Mouse (Mus musculus): ENCODE measurements around the gene Dhx9. TPM values are rescaled to one million over a fixed set of nuclear protein-coding genes. Genes with fewer than 3 reads are reported as not detected.
"Not testable (repeated sequence)": the region's sequence is repeated elsewhere in the genome, so short reads cannot be mapped to it uniquely, and the experiment has no call there.

Gene Dhx9
- polyA plus RNA-seq, 1 experiment from 2014 or later: 10.6 TPM

DNA sequence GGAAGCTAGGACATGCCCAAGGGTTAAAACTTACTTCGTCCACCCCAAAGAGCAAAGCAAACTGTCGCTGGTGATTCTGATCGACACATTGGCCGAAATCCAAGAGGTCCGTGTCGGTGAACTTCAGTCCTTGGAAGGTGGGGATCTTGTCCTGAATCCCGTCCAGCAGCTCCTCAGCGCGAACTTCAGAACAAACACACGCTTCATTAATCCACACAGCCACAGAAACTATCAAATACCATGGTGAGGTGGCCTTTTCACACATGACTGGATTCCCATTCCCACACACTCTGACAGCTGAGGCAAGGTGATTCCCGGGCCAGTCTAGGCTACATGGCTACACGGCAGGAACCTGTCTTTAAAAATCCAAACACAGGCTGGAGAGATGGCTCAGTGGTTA is 27.9 kb upstream of the Dhx9 start:
- Histone ChIP-seq H3K4me3 (ENCODE audit: low read depth, low read length) (no peak overlapping the region), H3K9me3 (ENCODE audit: control insufficient read depth, low read length) (no peaks in the 10 kb centered on the region), H3K9ac (ENCODE audit: low read length) (no peak overlapping the region), H3K36me3 (ENCODE audit: control insufficient read depth, insufficient read depth, low read length) (no peaks in the 10 kb centered on the region), H3K27me3 (ENCODE audit: control insufficient read depth, insufficient read depth, low read length) (no peaks in the 10 kb centered on the region), H3K27ac (replicated peaks) (no peak overlapping the region), H3K4me1 (replicated peaks; ENCODE audit: control insufficient read depth, insufficient read depth) (no peaks in the 10 kb centered on the region), H3K4me2 (replicated peaks; ENCODE audit: low read depth) (no peak overlapping the region)
- no peak for DNase-seq (ENCODE audit: low spot score)
- ATAC-seq (ENCODE audit: low FRiP score, low TSS enrichment): no peak
- no peak for TF ChIP-seq EP300 (optimal IDR thresholded peaks at IDR 0.05)
- TF ChIP-seq CTCF (IDR thresholded peaks at IDR 0.05; ENCODE audit: low read depth): no peak
- WGBS: 76% methylated on average over 12 of the region's 12 CpGs

DNA sequence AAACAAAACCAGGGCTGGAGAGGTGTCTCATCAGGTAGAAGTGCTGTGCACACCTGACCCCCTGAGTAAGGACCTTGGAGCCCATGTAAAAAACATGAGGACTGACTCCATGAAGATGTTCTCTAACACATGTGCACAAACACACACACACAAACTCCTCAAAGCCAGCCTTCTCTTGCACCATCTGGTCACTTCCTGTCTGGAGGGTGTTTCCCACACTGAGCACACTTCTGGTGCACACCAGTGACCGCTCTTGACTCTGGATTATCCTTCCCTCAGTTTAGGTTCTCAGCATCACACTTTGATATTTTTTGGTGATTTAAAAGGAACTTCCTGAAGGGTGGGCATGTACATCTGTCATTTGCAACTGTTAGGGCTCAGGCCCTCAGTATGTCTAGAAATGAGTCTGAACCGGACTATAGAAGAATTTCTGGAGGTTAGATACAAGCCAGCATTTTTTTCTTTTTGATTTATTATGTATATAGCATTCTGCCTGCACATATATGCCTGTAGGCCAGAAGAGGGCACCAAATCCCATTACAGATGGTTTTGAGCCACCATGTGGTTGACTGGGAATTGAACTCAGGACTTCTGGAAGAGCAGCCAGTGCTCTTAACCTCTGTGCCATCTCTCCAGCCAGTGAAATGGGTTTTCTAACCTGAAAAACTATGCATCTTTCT is 23.0 kb upstream of the Dhx9 start:
- 48% methylated on average over 2 of the region's 2 CpGs for WGBS
- TF ChIP-seq CTCF (IDR thresholded peaks at IDR 0.05; ENCODE audit: low read depth) (peak; percentile 53), EP300 (optimal IDR thresholded peaks at IDR 0.05) (no peak)
- Histone ChIP-seq H3K4me3 (ENCODE audit: low read depth, low read length) (no peak overlapping the region), H3K4me2 (replicated peaks; ENCODE audit: low read depth) (no peak overlapping the region), H3K36me3 (ENCODE audit: control insufficient read depth, insufficient read depth, low read length) (no peaks in the 10 kb centered on the region), H3K9ac (ENCODE audit: low read length) (no peak overlapping the region), H3K4me1 (replicated peaks; ENCODE audit: control insufficient read depth, insufficient read depth) (no peaks in the 10 kb centered on the region), H3K27me3 (ENCODE audit: control insufficient read depth, insufficient read depth, low read length) (no peaks in the 10 kb centered on the region), H3K27ac (replicated peaks) (no peak overlapping the region), H3K9me3 (ENCODE audit: control insufficient read depth, low read length) (no peaks in the 10 kb centered on the region)
- DNase-seq (ENCODE audit: low spot score): no peak
- no peak for ATAC-seq (ENCODE audit: low FRiP score, low TSS enrichment)

DNA sequence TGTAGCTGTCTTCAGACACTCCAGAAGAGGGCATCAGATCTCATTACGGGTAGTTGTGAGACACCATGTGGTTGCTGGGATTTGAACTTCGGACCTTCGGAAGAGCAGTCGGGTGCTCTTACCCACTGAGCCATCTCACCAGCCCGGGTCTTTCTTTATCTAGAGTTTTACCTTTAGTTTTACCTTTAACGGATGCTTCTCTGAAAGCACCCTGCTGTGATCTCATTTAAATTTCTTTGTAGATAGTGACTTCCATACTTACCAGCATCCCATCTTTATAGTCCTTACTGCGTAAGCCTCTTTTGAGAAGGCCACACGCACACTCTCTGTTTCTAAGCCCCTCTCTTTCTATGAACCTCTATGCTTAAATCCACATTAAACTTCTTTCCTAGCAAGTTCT is 22.1 kb upstream of the Dhx9 start:
- WGBS: 68% methylated on average over 8 of the region's 8 CpGs
- not testable (repeated sequence) for H3K4me3 ChIP-seq (ENCODE audit: low read depth, low read length); H3K27me3 ChIP-seq (ENCODE audit: control insufficient read depth, insufficient read depth, low read length); H3K9ac ChIP-seq (ENCODE audit: low read length); H3K9me3 ChIP-seq (ENCODE audit: control insufficient read depth, low read length); DNase-seq (ENCODE audit: low spot score); H3K27ac ChIP-seq (replicated peaks); H3K4me2 ChIP-seq (replicated peaks; ENCODE audit: low read depth); H3K4me1 ChIP-seq (replicated peaks; ENCODE audit: control insufficient read depth, insufficient read depth); H3K36me3 ChIP-seq (ENCODE audit: control insufficient read depth, insufficient read depth, low read length); ATAC-seq (ENCODE audit: low FRiP score, low TSS enrichment)

DNA sequence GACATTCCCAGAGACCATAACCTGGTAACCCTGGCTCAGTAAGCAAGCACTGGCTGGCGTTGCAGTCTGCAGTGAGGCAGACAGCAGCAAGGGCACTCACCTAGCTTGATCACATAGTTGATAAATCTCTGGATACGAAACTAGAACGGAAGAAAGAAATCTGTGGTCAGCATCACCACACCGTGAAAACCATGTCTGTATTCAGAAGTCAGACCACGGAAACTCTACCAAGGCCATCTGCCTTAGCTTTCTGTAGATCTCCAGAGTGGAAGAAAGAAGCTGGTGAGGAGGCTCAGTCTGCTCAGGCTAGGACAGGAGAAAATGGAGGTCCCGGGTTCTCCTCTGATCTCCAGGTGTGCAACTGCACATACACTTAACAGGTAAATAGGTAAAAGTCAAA is 21.6 kb upstream of the Dhx9 start:
- H3K27me3 ChIP-seq (ENCODE audit: control insufficient read depth, insufficient read depth, low read length): no peaks in the 10 kb centered on the region
- no peaks in the 10 kb centered on the region for H3K36me3 ChIP-seq (ENCODE audit: control insufficient read depth, insufficient read depth, low read length)
- no peaks in the 10 kb centered on the region for H3K9me3 ChIP-seq (ENCODE audit: control insufficient read depth, low read length)
- no peak overlapping the region for H3K27ac ChIP-seq (replicated peaks)
- TF ChIP-seq CTCF (IDR thresholded peaks at IDR 0.05; ENCODE audit: low read depth) (no peak), EP300 (optimal IDR thresholded peaks at IDR 0.05) (no peak)
- no peak overlapping the region for H3K4me3 ChIP-seq (ENCODE audit: low read depth, low read length)
- ATAC-seq (ENCODE audit: low FRiP score, low TSS enrichment) (no peak), DNase-seq (ENCODE audit: low spot score) (no peak)
- WGBS: 89% methylated on average over 6 of the region's 6 CpGs
- no peaks in the 10 kb centered on the region for H3K4me1 ChIP-seq (replicated peaks; ENCODE audit: control insufficient read depth, insufficient read depth)
- no peak overlapping the region for H3K4me2 ChIP-seq (replicated peaks; ENCODE audit: low read depth)
- H3K9ac ChIP-seq (ENCODE audit: low read length): no peak overlapping the region

DNA sequence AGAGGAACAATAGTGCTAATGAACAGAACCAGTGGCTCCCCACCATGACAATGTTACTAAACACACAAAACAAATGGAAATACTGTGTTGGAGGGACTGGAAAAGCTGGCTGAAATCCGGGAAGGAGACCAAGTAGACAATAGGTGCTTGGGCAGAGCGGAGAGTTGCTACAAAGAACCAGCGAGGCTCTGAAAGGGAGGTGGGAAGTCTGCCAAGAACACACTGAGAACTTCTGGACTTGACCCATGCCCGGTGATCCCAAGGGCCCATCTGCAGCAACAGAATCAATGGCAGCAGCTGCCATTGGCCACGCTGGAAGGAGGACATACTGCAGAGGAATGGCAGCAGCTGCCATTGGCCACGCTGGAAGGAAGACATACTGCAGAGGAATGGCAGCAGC is 18.8 kb upstream of the Dhx9 start:
- no peak overlapping the region for H3K4me2 ChIP-seq (replicated peaks; ENCODE audit: low read depth)
- no peaks in the 10 kb centered on the region for H3K4me1 ChIP-seq (replicated peaks; ENCODE audit: control insufficient read depth, insufficient read depth)
- 67% methylated on average over 5 of the region's 6 CpGs for WGBS
- no peak for DNase-seq (ENCODE audit: low spot score)
- no peaks in the 10 kb centered on the region for H3K36me3 ChIP-seq (ENCODE audit: control insufficient read depth, insufficient read depth, low read length)
- no peak overlapping the region for H3K27ac ChIP-seq (replicated peaks)
- no peak overlapping the region for H3K4me3 ChIP-seq (ENCODE audit: low read depth, low read length)
- no peaks in the 10 kb centered on the region for H3K9me3 ChIP-seq (ENCODE audit: control insufficient read depth, low read length)
- TF ChIP-seq EP300 (optimal IDR thresholded peaks at IDR 0.05) (no peak), CTCF (IDR thresholded peaks at IDR 0.05; ENCODE audit: low read depth) (no peak)
- H3K27me3 ChIP-seq (ENCODE audit: control insufficient read depth, insufficient read depth, low read length): no peaks in the 10 kb centered on the region
- no peak for ATAC-seq (ENCODE audit: low FRiP score, low TSS enrichment)
- no peak overlapping the region for H3K9ac ChIP-seq (ENCODE audit: low read length)

DNA sequence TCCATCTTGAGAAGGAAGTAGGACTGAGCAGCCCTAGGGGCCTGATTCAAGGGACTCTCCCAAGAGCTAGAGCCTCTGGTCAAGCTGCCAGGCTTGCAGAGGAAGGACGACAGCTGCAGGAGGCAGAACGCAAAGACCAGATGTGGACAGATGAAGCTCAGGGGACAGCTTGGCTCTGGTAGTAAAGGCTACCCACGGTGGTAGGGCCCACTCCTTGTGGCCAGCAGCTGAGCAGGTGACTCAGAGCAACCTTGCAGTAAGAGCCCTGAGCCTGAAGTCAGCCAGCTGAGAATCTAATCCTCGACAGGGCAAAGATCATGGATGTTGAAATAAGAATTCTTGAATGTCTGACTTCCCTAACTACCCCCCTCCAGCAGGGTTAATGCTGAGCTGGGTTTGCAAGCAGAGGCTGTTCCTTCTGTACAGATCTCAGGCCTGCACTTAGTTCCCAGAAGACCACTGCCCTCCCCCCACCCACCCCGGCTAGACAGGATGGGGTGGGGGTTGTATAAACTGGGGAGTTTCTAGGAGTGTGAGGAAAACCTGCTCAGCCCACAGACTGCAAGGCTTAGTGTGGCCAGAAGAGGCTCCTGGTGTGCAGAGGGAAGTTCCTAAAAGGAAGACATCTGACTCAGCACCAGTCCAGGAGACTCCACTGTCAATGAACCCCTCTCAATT is 14.3 kb upstream of the Dhx9 start:
- no peaks in the 10 kb centered on the region for H3K36me3 ChIP-seq (ENCODE audit: control insufficient read depth, insufficient read depth, low read length)
- WGBS: 35% methylated on average over 5 of the region's 5 CpGs
- no peaks in the 10 kb centered on the region for H3K27me3 ChIP-seq (ENCODE audit: control insufficient read depth, insufficient read depth, low read length)
- ATAC-seq (ENCODE audit: low FRiP score, low TSS enrichment): peak; percentile 69
- H3K4me3 ChIP-seq (ENCODE audit: low read depth, low read length): no peak overlapping the region
- no peak overlapping the region for H3K27ac ChIP-seq (replicated peaks)
- no peaks in the 10 kb centered on the region for H3K9me3 ChIP-seq (ENCODE audit: control insufficient read depth, low read length)
- TF ChIP-seq CTCF (IDR thresholded peaks at IDR 0.05; ENCODE audit: low read depth) (peak; percentile 36), EP300 (optimal IDR thresholded peaks at IDR 0.05) (no peak)
- H3K9ac ChIP-seq (ENCODE audit: low read length): no peak overlapping the region
- DNase-seq (ENCODE audit: low spot score): peak; percentile 18
- no peak overlapping the region for H3K4me2 ChIP-seq (replicated peaks; ENCODE audit: low read depth)
- H3K4me1 ChIP-seq (replicated peaks; ENCODE audit: control insufficient read depth, insufficient read depth): no peaks in the 10 kb centered on the region

All from stomach, postnatal 0 days (tissue).